Mouse (Mus musculus) left cerebral cortex, postnatal 14 days (tissue): Measurements from ENCODE around the gene Thbs1. TPM values are rescaled to one million over a fixed set of nuclear protein-coding genes. Genes with fewer than 3 reads are reported as not detected.

ENCODE experiments used
- total RNA-seq, 2 experiments: library from RNA; stranded (reverse); gene quantifications; 2 replicates each; pipeline ENCODE4 v1.2.3; 2021

Gene Thbs1
- total RNA-seq, 2 experiments from 2014 or later: 4.3 to 4.7 TPM

Other genes with a start within 250 kb of the Thbs1 start
- gene Fsip1, start 145.1 kb downstream of the Thbs1 start, total RNA-seq: under 1 TPM; 0.66 to 0.77 TPM